Mouse (Mus musculus) cerebellum, adult 11-12 months (tissue): ENCODE results near the gene Plk3.
A peak's percentile ranks its signal among the peaks of the same experiment; 100 is the strongest.
"Not testable (repeated sequence)": the region's sequence is repeated elsewhere in the genome, so short reads cannot be mapped to it uniquely, and the experiment has no call there.

Source experiments
- DNase-seq: peaks from one replicate; pipeline ENCODE4 v3.0.0; 2022

The Plk3 gene

DNA sequence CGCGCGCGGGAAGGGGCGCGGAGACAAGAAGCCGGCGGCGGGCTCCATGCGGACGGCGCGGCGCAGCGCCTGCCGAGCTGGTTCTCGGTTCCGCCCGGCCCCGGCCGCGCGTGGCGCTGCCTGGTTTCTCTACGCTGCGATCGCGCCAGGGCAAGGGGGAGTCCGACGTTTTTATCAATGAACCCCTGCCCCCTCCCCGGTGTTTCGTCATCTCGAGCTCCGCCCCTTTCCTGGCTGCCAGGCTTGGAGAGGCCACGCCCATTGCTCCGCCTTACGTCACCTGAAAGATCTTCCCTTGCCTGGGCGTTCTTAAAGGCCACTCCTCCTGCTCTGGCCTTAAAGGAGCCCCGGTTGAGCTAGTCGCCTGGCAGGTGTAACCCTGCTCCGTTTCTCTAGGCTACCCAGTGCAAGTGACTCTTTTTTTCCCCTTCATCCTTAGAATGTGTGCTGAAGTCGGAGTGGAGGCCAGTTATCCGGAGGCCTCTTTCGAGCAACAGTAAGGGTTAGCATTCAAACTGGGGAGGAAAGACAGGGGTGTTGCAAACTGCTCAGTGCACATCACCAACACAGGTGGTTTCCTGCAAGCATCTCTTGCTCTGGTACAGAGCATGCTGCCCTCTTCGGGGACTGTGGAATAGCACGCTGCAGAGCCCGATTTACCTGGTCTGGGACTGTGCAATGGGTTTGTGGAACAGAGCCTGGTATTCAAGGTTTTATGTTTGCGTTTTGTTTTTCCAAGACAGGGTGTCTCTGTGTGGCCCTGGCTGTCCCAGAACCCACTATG, at the start of gene Plk3:
TSS of gene Plk3 (minus strand) at position 147 of the 784 bp plus-strand sequence.
- peak; percentile 97 for DNase-seq

DNA sequence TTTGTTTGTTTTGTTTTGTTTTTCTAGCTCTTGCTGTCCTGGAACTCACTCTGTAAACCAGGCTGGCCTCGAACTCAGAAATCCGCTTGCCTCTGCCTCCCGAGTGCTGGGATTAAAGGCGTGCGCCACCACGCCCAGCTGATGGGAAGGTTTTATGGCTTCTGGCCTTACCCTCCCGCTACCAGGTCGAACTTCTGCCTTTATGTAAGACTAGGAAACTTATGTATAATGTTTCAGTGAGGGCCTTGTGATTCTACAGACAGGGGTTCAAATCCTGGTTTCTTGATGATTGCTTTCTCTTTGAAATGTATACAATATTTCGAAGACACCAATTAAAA, 49.0 kb upstream of the Plk3 start:
- DNase-seq = not testable (repeated sequence)

DNA sequence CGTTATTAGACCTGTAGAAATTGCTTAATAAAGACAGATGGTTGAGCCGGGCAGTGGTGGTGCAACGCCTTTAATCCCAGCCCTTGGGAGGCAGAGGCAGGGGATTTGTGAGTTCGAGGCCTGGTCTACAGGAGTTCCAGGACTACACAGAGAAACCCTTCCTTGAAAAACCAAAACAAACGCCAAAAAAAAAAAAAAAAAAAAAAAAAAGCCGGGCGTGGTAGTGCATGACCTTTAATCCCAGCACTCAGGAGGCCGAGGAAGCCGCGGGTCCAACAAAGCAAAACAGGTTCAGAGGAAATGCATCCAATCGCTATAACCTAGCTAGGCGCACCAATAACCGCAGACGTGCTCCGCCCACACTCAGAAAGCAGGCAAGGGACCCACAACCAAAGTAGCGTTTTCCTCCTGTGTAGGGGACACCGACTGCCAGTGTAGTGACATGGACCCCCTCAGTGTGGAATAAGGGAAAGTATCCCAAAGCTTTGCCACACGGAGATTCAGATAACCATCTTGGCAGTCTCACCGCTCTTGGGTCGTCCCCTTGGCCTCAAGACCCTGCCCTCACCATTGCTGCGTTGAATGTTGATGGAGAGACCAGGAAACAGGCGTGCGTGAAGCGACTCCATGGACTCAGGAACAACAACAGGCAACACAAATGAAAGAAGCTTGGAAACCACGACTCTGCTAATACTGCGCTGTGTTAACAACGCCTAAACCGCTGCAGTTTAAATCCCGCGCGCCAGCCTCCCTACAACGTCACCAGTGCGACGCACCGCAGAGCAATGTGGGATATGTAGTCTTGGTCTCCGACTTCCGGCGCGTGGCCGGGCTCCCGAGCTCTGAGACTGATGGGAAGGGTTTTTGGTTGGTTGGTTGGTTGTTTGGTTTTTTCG, 48.3 kb upstream of the Plk3 start, which contains the start of gene Kif2c:
TSS of gene Kif2c (minus strand) at position 777 of the 896 bp plus-strand sequence.
- peak; percentile 85 for DNase-seq

DNA sequence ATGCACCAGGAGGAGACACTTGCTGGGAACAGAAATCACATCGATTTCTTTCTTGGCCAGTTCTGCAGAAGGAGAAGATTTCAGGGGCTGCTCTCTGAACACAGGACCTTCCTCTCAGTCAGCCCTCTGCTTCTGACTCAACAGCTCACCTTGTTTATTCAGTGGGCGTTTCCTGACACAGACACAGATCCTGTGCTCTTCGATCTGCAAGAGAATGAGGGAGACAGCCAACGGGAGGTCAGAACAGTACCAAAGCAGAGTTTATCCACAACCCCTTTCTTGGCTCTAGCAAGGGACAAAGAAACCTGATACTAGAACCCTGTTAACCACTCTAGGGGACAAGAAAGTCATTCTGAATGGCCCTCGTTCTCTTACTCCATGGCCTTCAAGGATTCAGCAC, 36.2 kb upstream of the Plk3 start:
- DNase-seq = no peak

DNA sequence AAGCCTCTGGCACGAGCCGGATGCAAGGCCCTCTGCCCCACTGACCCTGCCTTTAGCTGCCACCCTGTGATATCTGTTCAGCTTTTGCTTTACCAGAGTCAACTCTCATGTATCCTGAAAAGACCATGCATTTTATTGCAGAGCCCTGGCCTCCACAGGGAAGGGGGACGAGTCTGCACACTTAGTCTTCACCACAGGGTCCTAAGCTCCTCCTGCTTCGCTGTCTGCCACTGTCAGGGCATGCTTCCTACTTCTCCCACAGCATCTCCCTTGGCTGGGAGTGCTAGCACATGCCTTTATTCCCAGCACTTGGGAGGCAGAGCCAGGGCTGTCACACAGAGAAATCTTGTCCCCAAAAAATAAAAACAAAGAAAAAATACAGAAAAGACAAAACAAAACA, 27.4 kb upstream of the Plk3 start:
- DNase-seq = no peak

DNA sequence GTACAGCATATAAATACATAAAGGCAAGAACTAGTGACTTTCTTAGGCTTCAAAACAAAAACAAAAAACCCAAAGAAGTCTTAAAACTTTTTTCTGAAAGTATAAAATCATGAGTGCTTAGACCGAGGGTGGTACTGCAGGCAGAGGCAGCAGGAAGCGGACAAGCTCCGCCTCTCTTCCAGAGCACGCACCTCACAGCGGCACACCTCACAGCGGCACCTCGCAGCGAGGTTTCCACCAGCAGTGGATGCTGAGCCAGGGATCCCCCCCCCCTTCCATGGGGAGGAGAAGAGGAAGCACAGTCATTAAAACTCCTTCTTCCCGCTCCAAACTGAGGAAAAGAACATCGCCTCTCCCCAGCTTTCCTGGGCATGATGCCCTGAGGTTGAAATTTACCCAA, 25.9 kb upstream of the Plk3 start:
- no peak for DNase-seq

DNA sequence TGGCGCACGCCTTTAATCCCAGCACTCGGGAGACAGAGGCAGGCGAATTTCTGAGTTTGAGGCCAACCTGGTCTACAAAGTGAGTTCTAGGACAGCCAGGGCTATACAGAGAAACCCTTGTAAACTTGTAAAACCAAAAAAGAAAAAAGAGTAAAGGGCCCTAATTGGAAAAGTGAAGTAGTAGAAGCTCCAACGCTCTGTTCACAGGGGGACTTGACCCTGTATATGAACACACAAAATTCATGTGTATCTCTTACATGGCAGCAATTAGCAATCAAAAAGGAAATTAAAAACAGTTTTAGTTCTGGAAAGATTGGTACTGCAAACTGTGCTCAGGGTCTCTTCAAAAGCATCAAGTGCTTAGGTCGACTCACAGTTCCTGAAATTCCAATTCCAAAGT, 22.6 kb upstream of the Plk3 start:
- DNase-seq = no peak

DNA sequence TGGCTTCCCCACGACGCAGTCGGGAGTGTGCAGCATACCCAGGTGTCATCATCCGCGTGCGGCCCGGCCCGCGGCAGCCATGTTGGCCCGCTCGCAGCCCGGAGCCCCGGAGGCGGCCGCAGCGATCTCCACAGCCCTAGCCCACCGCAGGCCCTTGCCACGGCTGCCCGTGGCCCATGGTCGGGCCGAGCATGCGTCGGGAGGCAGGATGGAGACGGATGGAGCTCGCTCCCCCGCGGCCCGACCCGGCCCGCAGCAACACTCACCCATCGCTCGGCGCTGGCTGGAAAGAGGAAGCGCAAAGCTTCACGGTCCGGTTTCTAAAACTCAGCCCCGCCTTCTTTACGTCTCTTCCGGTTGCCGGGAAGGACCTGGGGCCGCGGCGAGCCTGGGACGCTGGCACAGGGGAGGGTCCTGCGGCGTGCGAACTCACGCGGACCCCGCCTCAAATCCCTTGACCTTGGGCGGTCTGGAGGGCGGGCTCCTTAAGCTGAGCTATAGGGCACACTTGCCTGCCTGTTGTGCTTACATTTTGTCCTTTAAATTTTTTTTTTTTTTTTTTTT, 22.1 kb upstream of the Plk3 start, which contains the start of gene Rps8:
TSS of gene Rps8 (minus strand) at position 452 of the 564 bp plus-strand sequence.
- DNase-seq = peak; percentile 87

DNA sequence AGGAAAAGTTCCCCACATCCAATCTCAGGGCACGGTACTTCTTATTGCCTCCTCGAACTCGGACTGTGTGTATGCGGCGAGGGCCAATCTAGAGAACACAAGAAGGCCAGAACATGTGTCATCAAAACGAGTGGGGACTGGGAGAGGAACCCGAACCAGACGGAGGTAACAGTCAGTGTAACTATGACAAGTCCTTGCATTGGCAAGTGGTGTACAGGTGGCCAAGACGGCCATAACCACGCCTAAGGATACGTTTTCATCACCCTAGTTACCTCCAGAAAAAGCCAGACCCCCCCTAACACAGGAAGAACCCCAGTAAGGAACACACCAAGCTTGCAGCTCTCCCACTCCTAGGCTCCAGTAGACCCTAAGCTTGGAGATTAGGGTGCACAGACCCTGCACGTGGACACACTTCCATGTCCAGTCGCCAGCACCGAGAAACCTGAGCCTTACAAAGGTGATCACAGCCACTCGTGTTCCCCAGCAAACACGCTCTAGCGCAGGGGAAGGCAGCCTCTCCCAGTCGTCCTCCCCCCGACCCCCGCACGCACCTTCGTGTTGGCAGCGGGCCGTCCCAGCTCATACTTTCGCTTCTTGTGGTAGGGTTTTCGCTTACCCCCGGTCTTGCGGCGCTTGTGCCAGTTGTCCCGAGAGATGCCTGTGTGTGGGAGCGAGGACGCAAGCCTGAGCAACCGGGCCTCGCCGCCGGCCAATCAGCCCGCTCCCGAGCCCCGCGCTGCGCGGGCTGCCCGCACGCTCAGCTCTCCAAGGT, 21.4 kb upstream of the Plk3 start:
- DNase-seq = peak; percentile 50

DNA sequence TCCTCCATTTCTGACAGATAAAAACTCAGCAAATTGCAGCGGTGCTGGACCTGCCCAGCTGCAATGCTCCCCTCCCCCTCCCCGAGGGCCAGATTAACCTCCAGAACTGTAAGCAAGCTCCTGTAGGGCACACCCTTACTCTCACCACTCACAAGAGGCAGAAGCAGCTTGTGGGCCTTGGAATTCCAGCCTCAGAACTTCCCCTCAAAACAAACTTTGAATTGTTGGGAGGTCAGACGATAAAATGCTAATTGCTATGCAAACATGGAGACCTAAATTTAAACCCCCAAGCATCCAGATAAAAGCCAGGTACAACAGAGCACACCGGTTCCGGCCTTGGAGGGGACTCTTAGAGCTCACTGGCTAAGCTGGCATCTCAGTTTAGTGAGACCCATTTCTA, 19.0 kb upstream of the Plk3 start:
- DNase-seq = no peak

DNA sequence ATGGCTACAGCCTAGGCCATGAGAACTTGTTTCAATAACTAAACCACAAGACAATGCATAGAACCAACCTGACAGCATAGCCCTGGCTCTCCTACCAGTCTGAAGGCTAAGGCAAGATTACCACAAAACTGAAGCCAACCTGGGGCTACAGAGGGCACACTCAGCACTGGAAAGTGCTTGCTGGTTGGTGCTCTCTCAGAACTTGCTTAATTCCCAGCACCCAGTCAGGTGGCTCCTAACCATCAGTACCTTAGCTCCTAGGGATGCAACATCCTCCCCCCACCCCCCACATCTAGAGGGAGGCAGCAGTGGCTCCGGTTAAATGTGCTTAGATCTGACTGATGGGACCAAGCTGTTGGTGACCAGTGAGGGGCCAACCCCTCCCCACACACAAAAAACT, 17.7 kb upstream of the Plk3 start:
- DNase-seq = no peak

DNA sequence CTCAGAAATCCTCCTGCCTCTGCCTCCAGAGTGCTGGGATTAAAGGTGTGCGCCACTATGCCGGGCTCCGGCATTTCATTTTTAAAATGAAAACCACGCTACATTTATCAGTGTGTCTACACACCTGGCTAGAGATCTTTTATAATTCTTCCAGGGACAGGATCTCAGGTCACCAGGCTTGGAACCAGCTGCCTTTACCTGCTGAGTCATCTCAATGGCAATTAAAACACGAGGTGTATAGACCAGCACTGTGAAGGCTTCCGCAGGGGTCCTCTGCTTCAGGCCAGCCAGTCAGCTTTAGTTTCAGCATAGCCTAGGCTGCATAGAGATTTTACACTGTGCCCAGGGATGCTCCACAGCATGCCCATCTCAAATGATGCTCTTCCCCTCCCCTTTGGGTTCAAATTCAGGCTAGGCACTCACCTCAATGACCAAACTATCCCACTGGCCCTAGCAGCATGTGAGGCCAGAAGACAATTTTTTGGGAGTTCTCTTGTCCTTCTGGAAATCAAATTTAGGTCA, 16.5 kb upstream of the Plk3 start:
- DNase-seq = no peak

DNA sequence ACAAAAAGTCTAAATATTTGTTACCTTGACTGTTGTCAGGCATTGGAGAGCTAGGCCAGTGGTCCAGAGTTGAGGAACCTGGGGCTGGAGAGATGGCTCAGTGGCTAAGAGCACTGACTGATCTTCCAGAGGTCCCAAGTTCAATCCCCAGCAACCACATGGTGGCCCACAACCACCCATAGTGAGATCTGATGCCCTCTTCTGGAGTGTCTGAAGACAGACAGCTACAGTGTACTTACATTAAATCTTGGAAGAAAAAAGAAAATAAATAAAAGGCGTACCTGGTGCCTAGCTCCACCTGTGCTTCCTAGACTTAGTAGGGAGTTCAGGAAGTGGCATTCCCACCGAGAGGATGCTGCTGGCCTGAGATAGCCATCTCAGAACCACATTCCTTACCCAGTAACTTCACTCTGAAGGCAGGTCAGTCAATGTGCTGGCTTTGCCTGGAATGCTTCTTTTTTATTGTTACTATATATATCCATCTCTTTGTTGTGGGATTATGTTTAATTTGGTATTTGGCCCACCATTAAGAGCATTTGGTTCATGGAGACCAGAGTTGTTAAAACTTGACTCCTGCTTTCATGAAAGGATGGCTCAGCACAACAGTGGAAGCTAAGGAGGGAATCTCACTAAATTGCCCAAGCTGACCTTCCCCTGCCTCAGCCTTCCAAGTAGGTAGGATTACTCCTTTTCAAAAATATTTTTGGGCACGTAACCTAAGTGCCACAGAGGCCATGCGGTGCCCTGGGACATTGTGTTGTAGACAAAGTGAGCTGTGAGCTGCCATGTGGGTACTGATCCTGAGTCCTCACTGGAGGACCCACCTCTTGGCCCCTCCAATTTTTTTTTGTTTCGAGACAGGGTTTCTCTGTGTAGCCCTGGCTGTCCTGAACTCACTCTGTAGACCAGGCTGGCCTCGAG, 15.8 kb upstream of the Plk3 start:
- no peak for DNase-seq

DNA sequence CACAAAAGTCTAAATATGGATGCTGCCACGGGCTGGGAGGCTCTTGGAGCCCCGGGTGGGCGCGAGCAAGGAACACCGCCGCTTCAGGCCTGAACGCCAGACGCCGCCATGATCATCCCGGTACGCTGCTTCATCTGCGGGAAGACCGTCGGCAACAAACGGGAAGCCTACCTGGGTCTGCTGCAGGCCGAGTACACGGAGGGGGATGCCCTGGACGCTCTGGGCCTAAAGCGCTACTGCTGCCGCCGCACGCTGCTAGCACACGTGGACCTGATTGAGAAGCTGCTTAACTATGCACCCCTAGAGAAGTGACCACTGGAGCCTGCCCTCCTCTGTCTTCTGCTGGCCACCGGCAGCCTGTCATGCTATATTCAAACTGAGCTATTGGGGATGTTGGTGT, 15.1 kb upstream of the Plk3 start:
- DNase-seq = no peak

DNA sequence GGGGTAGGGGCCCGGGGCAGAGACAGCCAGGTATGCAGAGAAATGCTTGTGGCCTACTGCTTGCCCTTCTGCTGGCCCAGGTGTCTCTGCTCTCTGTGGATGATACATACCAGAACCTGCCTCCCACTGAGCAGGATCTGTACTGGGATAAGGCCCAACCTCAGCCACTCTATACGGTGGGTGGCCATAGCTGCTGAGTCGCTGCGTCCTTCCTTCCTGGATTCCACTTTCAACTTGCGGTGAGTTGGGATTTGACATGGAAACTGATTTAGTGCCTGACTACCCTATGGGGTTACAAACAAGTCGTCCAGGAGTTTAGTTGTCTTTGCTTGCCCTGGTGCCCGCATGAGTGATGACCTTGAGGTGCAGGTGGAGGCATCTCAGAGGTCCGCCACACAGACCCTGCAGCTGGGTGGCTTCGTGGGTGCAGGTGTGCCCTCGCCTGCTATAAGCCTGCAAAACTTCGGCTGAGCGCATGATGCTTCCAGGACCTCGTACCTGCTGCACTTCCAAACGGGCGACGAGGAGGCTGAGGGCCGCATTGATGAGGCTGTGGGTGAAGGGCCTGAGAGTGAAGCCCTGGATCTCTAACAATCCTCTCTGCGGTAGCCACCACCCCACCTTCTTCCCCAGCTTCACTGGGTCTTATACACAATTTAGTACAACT, 14.4 kb upstream of the Plk3 start:
- no peak for DNase-seq

DNA sequence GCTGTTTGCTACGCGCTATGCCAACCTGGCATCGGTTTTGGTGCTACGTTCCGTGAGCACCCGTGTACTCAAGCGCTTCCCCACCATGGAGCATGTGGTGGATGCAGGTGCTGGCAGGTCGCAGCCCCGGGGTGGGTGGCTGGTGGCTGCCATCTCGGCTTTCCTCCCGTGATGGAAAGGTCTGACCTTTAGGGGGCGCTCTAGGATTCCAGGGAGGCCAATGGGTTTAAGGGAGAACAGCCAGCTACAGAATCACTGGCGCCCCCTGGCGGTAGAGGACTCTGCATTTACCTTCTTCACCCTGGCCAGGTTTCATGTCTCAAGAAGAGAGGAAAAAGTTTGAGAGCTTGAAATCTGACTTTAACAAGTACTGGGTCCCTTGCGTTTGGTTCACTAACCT, 12.4 kb upstream of the Plk3 start:
- peak; percentile 81 for DNase-seq

DNA sequence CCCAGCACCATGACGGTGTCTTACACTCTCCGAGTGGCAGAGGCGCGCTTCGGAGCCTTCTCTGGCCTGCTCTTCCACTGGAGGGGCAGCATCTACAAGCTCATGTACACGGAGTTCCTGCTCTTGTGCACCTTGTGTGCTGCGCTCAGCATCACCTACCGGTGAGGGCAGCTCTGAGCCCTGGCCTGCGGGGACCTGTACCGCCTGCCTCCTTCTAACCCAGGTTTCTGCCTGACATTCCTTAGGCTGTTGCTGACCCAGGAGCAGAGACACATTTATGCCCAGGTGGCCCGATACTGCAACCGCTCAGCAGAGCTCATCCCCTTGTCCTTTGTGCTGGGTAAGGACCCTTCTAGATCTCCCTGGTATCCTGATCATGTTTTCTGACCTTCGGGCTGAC, 11.5 kb upstream of the Plk3 start:
- DNase-seq = no peak

DNA sequence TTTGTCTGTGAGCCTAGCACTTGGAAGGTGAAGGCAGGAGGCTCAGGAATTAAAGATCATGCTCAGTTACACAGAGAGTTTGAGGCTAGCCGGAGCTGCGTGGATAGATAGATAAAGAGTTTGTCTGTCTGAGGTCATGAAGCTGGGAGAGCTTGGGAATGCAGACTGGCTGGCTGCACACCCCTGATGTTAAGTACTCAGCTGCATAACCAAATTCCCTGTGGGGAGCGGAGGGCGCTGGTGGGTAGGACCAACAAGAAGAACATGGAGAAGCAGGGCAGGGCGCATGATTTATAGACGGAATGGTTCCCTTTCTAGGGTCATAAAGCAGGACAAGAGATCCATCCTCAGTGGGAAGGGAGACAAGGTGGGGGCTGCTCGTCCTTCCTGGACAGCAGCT, 9.3 kb upstream of the Plk3 start:
- no peak for DNase-seq

DNA sequence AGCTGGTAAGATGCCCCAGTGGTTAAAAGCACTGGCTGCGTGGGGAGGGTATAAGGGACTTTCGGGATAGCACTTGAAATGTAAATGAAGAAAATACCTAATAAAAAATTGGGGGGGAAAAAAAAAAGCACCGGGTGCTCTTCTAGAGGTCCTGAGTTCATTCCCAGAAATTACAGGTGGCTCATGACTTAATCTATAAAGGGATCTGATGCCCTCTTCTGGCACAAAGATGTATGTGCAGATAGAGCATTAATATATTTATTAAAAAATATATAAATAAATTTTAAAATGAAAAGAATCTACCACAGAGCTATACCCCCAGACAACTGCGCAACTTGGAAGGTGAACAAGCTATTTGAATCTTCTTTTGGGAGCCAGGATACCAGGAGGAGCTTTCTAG, 6.8 kb upstream of the Plk3 start:
- no peak for DNase-seq

DNA sequence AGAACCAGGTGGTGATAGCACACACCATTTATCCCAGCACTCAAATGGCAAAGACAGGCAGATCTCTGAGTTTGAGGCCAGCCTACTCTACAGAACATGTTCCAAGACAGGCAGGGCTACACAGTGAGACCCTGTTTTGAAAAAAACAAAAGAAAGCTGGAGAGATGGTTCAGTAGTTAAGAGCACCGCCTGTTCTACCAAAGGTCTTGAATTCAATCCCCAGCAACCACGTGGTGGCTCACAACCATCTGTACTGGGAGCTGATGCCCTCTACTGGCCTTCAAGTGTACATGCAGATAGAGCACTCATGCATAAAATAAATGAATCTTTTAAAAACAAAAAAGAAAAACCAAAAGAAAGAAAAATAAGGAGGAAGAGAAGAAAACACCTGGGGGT, 5.5 kb upstream of the Plk3 start:
- no peak for DNase-seq
